Mouse (Mus musculus): Measurements from ENCODE around the gene Man2a2. TPM values are rescaled to one million over a fixed set of nuclear protein-coding genes. Genes with fewer than 3 reads are reported as not detected.

Gene Man2a2
- polyA plus RNA-seq, 1 experiment: 40.4 TPM

GRCm38 (mm10) chr7:80387033-80387632 is 16.0 kb upstream of the Man2a2 start:
- Histone ChIP-seq H3K4me3 (ENCODE audit: insufficient read depth, low read depth, low read length) (peak overlapping the region; percentile 38), H3K27me3 (replicated peaks; ENCODE audit: control insufficient read depth, insufficient read depth, low read length) (no peaks in the 10 kb centered on the region), H3K27ac (ENCODE audit: insufficient read depth, low read depth, low read length) (peak overlapping the region; percentile 86), H3K36me3 (ENCODE audit: control insufficient read depth, insufficient read depth, low read length) (peaks cover 4% of the 10 kb centered on the region; the same call in 1 of the 2 replicates), H3K4me1 (ENCODE audit: control insufficient read depth, insufficient read depth, low read length) (no peaks in the 10 kb centered on the region)
- peak; percentile 26 for DNase-seq
- TF ChIP-seq CTCF (conservative IDR thresholded peaks at IDR 0.05; ENCODE audit: insufficient read depth, insufficient read length, low read depth, low read length): no peak
- TF ChIP-seq POLR2A (IDR thresholded peaks at IDR 0.05; ENCODE audit: low read depth, low read length): no peak
- 47% methylated on average over 17 of the region's 17 CpGs for WGBS

DNA sequence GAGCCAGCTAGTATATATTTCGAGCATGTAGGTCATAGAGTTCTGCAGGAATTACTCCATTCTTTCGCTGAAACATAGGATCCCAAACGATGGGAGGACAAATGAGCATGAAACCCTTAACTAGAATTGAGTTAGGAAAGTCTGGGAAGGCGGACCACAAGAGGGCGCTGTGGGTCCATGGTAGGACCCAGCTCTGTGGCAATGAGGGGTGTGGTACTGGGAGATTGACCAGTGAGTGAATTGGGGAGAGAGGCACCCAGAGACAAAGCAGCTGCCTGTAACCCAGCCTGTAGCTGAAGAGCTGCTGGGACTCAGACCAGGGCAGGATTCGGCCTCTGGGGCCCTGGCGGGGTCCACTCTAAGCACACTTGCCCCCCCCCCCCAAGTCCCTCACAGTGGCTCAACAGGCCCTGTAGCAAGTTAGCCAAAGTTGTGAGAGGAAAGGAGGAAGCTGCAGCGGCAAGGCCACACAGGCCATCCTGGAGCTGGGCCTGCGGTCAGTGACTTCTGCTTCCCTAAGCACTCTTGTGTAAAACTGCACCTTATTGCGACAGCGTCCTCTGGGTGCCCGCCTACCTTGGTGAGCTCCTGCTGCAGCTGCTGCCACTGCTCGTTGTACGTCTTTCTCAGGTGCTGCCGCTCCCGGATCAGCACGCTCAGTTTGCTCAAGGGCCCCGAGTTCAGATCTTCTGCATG is 15.2 kb upstream of the Man2a2 start:
- WGBS: 30% methylated on average over 18 of the region's 18 CpGs
- no peaks in the 10 kb centered on the region for H3K27me3 ChIP-seq (replicated peaks; ENCODE audit: control insufficient read depth, insufficient read depth, low read length)
- H3K36me3 ChIP-seq (ENCODE audit: control insufficient read depth, insufficient read depth, low read length): peaks cover 4% of the 10 kb centered on the region; the same call in 1 of the 2 replicates
- DNase-seq: peak; percentile 92
- H3K27ac ChIP-seq (ENCODE audit: insufficient read depth, low read depth, low read length): 0 out of 2 replicates have a peak overlapping the region, but pooled peaks have one; percentile 19
- TF ChIP-seq POLR2A (IDR thresholded peaks at IDR 0.05; ENCODE audit: low read depth, low read length) (no peak), CTCF (conservative IDR thresholded peaks at IDR 0.05; ENCODE audit: insufficient read depth, insufficient read length, low read depth, low read length) (peak; percentile 98)
- no peaks in the 10 kb centered on the region for H3K4me1 ChIP-seq (ENCODE audit: control insufficient read depth, insufficient read depth, low read length)
- peak overlapping the region; percentile 38 for H3K4me3 ChIP-seq (ENCODE audit: insufficient read depth, low read depth, low read length)

GRCm38 (mm10) chr7:80382919-80383318 is 11.7 kb upstream of the Man2a2 start:
- TF ChIP-seq CTCF (conservative IDR thresholded peaks at IDR 0.05; ENCODE audit: insufficient read depth, insufficient read length, low read depth, low read length) (no peak), POLR2A (IDR thresholded peaks at IDR 0.05; ENCODE audit: low read depth, low read length) (no peak)
- WGBS: 78% methylated on average over 11 of the region's 11 CpGs
- no peak overlapping the region for H3K27ac ChIP-seq (ENCODE audit: insufficient read depth, low read depth, low read length)
- no peaks in the 10 kb centered on the region for H3K4me1 ChIP-seq (ENCODE audit: control insufficient read depth, insufficient read depth, low read length)
- DNase-seq: no peak
- no peaks in the 10 kb centered on the region for H3K36me3 ChIP-seq (ENCODE audit: control insufficient read depth, insufficient read depth, low read length)
- H3K27me3 ChIP-seq (replicated peaks; ENCODE audit: control insufficient read depth, insufficient read depth, low read length): no peaks in the 10 kb centered on the region
- H3K4me3 ChIP-seq (ENCODE audit: insufficient read depth, low read depth, low read length): no peak overlapping the region

GRCm38 (mm10) chr7:80379531-80379930 is 8.4 kb upstream of the Man2a2 start:
- Histone ChIP-seq H3K4me3 (ENCODE audit: insufficient read depth, low read depth, low read length) (no peak overlapping the region), H3K27ac (ENCODE audit: insufficient read depth, low read depth, low read length) (no peak overlapping the region), H3K36me3 (ENCODE audit: control insufficient read depth, insufficient read depth, low read length) (no peaks in the 10 kb centered on the region), H3K4me1 (ENCODE audit: control insufficient read depth, insufficient read depth, low read length) (no peaks in the 10 kb centered on the region), H3K27me3 (replicated peaks; ENCODE audit: control insufficient read depth, insufficient read depth, low read length) (no peaks in the 10 kb centered on the region)
- 67% methylated on average over 13 of the region's 13 CpGs for WGBS
- DNase-seq: peak; percentile 37
- TF ChIP-seq CTCF (conservative IDR thresholded peaks at IDR 0.05; ENCODE audit: insufficient read depth, insufficient read length, low read depth, low read length) (peak; percentile 51; the same call in 1 of the 2 replicates), POLR2A (IDR thresholded peaks at IDR 0.05; ENCODE audit: low read depth, low read length) (no peak)

- Histone ChIP-seq H3K36me3 (ENCODE audit: control insufficient read depth, insufficient read depth, low read length) (no peaks in the 10 kb centered on the region), H3K27me3 (replicated peaks; ENCODE audit: control insufficient read depth, insufficient read depth, low read length) (no peaks in the 10 kb centered on the region), H3K4me3 (ENCODE audit: insufficient read depth, low read depth, low read length) (no peak overlapping the region), H3K4me1 (ENCODE audit: control insufficient read depth, insufficient read depth, low read length) (no peaks in the 10 kb centered on the region), H3K27ac (ENCODE audit: insufficient read depth, low read depth, low read length) (no peak overlapping the region)
- DNase-seq: peak; percentile 80
- no peak for TF ChIP-seq POLR2A (IDR thresholded peaks at IDR 0.05; ENCODE audit: low read depth, low read length)
- TF ChIP-seq CTCF (conservative IDR thresholded peaks at IDR 0.05; ENCODE audit: insufficient read depth, insufficient read length, low read depth, low read length): peak; percentile 94
- WGBS: 21% methylated on average over 6 of the region's 6 CpGs
Measured at GRCm38 (mm10) chr7:80377471-80377870, 6.3 kb upstream of the Man2a2 start.

GRCm38 (mm10) chr7:80376192-80376591 is 5.0 kb upstream of the Man2a2 start:
- H3K36me3 ChIP-seq (ENCODE audit: control insufficient read depth, insufficient read depth, low read length): no peaks in the 10 kb centered on the region
- no peak for DNase-seq
- H3K27ac ChIP-seq (ENCODE audit: insufficient read depth, low read depth, low read length): no peak overlapping the region
- H3K4me3 ChIP-seq (ENCODE audit: insufficient read depth, low read depth, low read length): no peak overlapping the region
- no peaks in the 10 kb centered on the region for H3K27me3 ChIP-seq (replicated peaks; ENCODE audit: control insufficient read depth, insufficient read depth, low read length)
- H3K4me1 ChIP-seq (ENCODE audit: control insufficient read depth, insufficient read depth, low read length): peaks cover 2% of the 10 kb centered on the region; the same call in 1 of the 2 replicates
- WGBS: 84% methylated on average over 10 of the region's 10 CpGs
- TF ChIP-seq POLR2A (IDR thresholded peaks at IDR 0.05; ENCODE audit: low read depth, low read length): no peak
- no peak for TF ChIP-seq CTCF (conservative IDR thresholded peaks at IDR 0.05; ENCODE audit: insufficient read depth, insufficient read length, low read depth, low read length)

- TF ChIP-seq POLR2A (IDR thresholded peaks at IDR 0.05; ENCODE audit: low read depth, low read length) (no peak), CTCF (conservative IDR thresholded peaks at IDR 0.05; ENCODE audit: insufficient read depth, insufficient read length, low read depth, low read length) (no peak)
- DNase-seq: no peak
- Histone ChIP-seq H3K27me3 (replicated peaks; ENCODE audit: control insufficient read depth, insufficient read depth, low read length) (no peaks in the 10 kb centered on the region), H3K4me1 (ENCODE audit: control insufficient read depth, insufficient read depth, low read length) (peaks cover 2% of the 10 kb centered on the region; the same call in 1 of the 2 replicates), H3K27ac (ENCODE audit: insufficient read depth, low read depth, low read length) (no peak overlapping the region), H3K36me3 (ENCODE audit: control insufficient read depth, insufficient read depth, low read length) (no peaks in the 10 kb centered on the region), H3K4me3 (ENCODE audit: insufficient read depth, low read depth, low read length) (no peak overlapping the region)
- WGBS: 52% methylated on average over 9 of the region's 9 CpGs
Measured at GRCm38 (mm10) chr7:80375376-80376039, 4.3 kb upstream of the Man2a2 start.
